Mouse (Mus musculus): ENCODE data around the gene Zfp385c.

Gene Zfp385c

DNA sequence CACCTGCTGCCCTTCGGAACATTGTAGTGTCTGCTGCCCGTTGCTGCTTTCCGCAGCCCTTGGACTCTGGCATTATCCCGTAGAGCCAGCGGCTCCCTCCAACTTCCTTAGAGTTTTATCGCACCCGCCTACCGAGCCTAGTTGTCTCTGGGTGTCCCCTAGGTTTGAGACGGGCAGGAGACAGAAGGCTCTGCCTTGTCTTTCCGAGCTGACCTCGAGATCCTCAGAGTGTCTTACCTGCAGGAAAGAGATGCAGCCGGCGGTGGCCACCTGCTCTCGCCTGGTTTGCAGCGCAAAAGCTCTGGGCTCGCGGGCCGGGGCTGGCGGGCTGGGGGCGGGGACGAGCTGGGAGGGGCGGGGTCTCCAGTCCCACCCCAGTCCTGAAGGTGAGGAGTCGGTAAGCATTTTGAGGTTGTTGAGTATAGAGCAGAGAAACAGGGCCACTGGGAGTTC, at the start of gene Zfp385c:
TSS of gene Zfp385c (minus strand) at position 292 of the 453 bp plus-strand sequence.
- no peak for DNase-seq

DNA sequence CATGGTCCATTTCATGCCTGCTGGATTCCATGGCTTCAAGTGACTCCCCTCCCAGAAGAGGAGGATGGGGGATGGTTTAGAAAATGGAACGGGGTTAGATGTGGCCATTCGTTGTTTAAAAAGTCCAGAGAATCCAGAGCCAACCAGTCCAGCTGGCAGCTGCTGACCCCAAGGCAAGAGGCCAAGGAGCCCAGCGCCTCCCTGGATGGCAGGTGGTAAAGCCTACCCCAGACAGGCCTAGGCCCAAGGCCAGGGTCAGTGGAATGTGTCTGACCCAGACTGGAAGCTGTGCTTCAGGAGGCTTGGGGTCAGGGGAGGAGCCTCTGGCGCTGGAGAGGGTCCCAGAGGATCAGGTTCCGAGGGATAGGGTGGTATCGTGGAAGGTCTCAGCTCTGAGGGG, 49.1 kb upstream of the Zfp385c start:
- DNase-seq = no peak

DNA sequence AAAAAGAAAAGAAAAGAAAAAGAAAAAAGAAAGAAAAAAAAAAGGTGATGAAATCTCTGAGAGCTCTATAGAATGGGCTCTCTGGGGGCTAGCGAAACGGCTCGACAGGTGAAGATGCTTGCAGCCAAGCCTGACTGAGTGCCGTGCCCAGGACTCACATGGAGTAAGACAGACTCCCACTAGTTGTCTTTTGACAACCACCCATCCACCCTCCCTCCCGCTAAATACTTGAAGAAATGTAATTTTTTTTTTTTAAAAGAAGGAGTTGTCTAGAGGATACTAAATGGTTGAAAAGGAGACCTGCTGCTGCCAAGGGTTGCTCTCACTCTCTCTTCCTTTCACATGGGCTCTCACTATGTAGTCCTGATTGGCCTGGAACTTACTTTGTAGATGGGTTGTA, 46.5 kb upstream of the Zfp385c start:
- DNase-seq = no peak

DNA sequence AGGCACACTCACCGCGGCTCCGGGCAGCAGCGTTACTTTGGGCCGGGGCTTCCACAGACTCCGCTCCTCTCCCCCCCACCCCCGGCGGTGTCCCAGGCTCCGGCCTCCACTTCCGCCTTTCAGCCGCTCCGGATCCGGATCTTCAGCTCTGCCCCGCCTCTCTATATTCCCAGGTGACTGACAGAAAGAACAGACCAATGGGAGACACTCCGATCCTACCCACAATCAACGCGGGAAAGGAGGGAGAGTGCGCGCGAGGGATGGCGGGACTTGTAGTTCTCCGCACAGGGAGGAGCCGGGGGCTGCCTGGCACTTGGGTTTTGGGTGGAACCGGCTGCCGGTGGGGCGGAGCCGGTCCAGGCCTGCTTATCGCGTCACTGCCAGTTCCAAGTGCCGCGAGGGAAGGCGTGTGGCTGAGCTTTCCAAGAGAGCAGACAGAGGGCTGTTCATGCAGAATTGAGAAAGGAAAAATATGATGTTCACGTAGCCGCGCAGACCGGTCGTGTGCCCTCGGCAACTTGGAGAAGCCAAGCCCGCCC, 45.9 kb upstream of the Zfp385c start, which contains the start of gene Rab5c:
TSS of gene Rab5c (minus strand) at position 150 of the 539 bp plus-strand sequence.
- DNase-seq = peak; percentile 100

DNA sequence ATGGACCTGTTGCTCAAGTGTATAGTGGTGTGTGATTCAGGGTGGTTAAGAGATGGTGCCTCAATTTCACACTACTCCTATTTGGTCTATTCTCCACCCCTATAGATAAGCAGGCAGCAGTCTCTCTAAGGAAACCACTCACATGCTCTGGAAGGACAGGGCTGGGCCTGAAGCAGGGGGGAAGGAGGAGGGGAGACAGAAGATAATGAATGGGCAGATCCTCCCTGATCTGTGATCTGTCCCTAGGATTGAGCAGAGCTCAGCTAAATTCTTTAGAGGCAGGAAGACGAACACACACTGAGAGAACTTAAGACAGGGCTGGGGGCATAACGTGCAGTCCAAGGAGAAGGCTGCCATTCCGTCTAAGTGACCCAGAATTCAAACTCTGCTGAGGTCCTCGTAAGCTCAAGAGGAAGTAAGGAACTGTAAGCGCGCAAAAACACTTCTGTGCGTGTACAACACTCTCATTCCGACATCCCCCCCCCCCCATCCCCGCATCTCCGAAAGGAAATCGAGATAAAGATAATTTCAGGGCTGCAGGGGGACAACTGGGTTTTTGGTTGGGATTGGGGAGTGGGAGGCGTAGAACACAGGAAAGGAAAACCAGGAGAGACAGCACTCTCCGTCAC, 45.0 kb upstream of the Zfp385c start:
- DNase-seq = no peak

DNA sequence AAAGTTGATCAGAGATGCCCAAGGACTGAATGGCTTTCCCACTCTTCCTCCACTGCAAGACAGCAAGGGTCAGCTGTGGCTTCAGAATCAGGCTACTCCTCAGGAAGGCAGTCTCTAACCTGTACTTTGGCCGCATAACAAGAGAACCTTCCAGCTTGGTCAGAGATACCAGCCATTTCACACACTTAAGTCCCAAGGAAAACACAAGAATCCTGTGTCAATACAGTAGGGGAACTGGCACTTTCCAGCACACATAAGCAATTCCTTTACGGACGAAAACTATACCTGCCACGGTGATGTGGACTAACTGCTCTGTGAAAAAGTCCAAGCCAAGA, 44.5 kb upstream of the Zfp385c start:
- no peak for DNase-seq

DNA sequence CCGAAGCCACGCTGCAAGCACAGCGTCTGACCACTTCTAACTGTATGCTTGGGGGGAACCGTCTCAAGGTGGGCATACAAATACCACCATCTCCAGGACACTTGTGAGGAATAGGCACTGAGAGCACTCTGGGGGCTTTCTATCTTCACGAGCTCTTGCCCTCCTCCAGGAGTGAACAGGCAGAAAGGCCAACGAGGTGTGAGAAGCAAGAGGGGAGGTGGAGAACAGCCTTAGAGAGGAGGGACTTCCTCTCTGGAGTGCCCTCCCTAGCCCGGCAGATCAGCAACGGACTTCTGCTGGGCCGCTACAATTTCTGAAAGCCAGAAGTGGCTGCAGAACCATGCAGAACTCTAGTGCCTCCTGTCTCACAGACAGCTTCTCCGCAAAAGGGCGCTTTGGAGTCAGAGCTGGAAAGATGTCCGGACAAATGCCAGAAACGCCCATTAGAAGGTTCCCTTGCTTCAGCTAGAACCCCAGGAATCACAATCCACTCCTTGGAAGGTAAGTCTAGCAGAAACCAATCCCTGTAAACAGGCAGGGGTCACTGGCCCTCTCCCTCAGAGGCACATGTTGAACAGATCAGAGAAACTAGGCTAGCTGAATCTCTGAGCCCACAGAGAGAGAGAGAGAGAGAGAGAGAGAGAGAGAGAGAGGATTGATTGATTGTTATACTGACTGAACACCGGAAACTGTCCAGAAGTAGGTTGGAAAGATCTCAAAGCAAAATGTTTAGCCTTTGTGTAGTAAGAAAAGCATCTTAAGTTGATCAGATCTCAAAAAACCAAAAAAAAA, 43.9 kb upstream of the Zfp385c start:
- no peak for DNase-seq

DNA sequence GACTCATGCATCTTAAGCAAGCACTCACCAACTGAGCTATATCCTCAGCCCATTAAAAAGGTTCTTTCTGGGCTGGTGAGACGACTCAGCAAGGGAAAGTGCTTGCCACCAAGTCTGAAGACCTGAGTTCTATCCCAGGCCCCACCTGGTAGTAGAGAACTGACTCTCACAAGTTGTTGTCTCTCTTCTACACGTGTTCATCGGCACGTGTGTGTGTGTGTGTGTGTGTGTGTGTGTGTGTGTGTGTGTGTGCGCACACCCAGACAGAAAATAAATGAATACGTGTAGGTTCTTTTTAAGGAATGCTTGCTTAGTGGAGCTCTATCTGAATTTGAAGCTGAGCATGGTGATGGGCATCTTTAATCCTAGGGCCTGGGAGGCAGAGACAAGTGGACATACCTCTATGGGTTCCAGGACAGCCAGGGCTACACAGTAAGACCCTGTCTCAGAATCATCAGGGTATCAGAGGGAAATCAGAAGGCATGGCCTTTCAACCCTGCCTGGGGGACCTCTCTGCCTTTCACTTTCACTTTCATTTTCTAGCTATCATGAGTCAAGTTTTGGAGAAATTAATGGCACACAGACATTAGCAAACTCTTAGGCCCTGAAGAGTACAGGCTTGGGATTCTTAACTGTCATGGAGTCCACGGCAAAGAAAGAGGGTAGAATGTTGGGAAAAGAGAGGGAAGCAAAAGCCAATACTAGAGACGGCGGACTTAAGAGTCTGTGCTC, 43.0 kb upstream of the Zfp385c start:
- DNase-seq = no peak

DNA sequence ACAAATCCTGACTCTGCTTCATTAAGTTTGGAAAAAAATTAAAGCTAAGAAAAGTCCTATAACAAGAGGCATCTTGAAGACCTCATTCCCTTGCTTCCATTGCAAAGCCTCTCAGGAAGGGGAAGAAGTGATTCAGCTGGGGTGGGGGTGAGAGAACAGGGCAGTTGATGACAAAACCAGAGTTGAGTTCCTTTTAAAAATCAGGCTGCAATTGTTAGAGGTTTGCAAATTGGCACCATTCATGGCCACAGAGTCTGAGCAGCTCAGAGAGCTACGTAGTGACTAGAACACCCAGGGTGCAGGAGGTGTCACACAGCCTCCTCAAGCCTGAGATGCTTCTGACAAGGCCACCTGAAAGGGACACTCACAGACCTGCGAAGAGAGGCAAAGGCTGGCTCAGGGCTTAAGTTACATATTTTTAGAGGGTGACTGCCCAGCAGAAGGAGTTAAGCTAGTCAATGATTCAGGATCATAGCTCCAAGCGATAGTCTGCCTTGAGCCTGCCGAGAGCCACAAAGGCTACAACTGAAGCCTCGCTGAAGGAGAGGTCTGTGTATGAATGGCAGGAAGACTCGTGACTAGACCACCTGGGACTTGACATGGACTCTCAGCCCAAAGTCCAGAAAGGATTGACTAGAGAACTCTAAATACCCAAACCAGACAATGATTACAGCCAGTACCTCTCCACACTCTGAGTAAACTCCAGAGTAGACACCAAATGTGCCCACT, 38.4 kb upstream of the Zfp385c start:
- DNase-seq = peak; percentile 38

DNA sequence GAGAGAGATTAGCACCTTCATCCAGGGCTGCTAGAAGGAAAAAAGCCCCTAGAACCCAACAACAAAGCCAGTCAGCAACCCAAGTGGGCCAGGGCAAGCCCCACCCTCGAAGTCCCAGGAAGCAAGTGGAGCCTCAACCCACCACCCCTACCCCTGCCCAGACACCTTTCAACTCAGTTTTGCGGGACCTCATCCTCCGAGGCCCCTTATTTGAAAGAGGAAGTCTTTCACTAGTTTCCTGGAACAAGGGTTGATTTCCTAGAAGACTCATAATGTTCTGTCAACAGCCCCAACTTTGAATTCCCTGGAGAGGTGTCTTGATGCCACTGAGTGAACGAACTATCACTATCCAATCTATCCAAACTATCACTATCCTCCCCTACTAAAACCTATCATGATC, 37.7 kb upstream of the Zfp385c start:
- no peak for DNase-seq

DNA sequence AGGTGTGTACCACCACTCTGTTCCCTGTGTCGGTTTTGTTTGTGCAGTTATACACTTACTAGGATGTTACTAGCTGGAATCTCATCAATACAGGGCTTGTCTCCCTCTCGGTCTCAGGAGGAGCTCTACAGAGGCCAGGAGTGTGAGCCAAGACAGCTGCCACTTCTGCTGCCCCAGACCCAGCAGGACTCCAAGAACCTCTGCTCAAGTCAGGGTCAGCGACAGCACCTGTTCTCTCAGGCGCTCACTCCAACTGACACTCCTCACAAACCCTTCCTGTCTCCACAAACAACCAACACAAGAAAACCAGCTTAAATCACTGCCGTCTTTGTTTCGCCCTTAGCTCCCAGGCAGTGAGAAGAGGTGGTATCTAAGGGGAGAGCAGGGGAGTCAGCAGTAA, 36.3 kb upstream of the Zfp385c start:
- no peak for DNase-seq

DNA sequence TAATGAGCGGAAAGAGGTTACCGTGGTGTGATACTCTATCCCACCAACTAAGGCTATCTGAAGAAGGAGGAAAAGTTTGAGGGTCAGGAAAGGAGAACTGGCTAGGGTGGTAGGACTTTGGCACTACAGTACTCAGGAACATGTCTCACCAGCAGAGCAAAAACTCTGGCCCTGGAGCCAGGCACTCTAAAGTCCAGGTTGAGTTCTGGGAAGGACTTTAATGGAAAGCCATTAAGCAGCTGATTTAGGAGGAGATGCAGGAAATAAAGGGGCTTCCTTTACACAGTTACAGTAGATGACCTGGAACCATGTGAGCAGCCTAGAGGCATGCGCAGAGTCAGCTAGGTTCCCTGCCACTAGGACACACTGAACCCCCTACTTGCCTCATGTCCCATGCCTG, 34.9 kb upstream of the Zfp385c start:
- no peak for DNase-seq

DNA sequence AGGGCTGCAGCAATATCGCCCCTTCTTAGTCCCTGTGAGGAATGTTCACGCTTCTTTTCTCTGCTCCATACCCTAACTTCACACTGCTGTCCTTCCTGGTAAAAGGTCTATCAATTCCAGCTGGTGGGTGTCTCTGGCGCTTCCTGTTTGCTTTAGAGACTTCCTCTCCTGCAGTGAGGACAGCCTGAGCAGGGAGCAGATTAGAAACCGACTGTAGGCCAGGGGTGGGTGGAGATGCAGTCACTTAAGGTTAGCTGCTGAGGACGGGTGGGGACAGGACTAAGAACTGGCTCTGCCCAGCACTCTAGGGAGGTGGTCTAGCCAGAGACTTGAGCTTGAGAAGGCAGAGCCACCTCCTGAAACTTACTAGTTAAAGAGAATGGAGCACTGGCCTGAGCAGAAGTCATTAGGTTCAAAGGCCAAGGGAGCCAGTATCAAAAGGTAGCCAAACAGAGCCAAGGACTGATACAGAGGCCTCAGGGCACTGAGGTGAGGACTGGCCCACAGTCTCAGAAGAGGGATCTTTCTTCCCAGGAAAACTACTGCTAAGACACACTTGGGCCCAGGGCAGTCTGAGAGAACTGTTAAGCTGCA, 32.8 kb upstream of the Zfp385c start:
- peak; percentile 82 for DNase-seq

DNA sequence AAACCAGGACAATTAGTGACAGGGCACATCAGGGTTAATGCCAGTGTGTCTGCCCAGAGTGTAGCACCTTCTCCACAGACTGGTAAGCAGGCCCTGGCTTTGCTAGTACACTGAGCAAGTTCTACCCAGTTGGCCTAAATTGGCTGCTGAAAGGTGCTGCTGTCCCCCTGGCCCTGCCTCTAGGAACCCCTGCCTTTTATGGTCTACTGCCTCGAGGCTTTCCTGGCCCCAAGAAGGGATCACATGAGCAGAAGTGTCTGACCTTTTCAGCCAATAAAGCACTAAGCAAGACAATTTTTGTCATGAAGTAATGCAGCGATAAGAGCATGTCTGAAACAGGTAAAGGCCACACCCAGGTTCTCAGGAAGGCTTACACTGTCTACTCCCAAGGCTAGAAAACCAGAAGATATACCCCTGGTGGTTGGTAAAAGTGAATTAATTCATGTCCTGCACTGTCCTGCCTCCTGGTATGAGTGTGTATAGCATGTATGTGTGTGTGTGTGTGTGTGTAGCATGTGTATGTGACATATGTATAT, 30.3 kb upstream of the Zfp385c start:
- no peak for DNase-seq

DNA sequence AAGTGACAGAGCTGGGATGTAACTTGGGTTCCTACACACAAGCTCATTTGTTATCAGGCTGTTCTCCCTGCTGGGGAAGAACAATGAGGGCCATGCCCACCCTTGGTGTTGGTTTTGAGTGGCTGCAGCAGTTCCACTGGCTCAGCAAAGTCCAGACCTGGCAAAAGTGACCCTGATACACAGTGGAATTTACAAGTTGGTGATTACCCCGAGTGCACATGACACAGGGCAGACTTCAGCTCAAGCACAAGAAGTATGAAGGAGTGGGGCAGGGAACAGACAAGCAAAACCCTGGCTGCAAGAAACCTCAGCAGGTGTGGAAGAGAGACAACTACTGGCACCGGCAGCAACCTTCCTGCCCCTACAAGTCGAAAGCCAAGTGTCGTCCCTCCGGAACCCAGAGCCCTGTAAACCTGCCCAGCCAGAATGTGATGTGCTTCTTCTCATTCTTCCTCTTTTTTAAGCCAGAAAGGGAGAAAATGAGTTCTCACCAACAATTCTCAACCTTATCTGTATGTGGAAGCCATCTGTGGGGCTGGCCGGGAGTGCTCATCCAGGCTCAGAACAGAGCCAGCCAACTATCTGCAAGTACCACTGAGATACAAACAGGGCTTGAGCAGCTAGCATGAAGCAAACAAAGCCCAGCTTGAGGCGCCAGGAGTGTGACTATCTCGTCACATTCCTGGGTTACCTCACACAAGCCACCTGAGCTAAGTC, 29.7 kb upstream of the Zfp385c start:
- DNase-seq = no peak

DNA sequence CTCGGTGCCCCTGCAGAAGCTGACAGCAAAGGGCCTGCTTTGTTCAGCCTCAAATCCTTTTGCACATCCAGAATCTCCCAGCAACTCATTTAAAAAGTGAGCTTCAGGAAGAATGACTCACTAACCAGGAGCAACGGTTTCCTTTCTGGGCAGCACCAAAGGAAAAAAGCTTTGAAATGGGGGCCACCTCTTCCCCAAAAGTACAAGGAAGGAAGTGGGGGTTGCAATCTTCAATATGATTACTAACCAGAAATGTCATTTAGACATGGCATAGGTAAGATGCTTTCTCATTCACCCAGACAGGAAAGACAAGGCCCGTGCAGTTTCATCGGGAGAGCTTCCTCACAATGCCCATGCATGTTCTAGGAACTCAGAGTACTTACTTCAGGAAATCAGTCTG, 29.0 kb upstream of the Zfp385c start:
- DNase-seq = peak; percentile 27

DNA sequence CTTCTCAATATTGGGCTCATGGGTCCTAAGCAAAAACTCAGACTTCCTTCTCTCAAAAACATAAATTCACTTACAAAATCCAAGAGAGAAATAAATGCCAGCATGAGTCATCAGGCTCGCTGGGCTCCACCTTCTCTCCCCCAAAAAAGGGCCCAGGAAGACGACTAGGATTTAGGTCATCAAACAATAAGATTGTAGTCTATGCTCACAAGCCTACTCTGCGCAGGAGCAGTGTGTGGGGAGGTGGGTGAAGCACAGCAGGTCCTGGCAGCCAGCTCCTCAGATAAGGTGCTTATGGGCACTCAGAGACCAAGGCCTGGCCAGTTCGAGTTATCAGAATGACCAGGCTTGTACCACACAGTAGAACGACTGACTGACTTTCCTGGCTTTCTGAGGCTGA, 28.1 kb upstream of the Zfp385c start:
- no peak for DNase-seq

DNA sequence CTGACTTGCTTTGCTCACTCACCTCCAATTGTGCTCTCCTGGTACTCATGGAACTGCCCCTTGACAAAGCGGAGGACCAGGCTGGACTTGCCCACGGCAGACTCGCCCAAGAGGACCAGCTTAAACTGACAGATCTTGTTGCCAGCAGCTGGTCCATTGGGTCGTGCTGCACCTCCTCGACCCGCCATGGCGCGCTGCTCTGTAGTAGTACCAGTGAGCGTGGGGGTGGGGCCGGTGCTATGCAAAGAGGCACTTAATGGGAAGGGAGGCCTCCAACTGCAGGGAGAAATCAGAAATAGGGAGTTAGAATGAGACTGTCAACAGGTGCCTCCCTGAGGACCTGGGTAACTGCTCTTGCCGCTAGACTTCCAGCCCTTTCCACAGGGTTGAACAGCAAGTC, 27.6 kb upstream of the Zfp385c start:
- DNase-seq = peak; percentile 58

DNA sequence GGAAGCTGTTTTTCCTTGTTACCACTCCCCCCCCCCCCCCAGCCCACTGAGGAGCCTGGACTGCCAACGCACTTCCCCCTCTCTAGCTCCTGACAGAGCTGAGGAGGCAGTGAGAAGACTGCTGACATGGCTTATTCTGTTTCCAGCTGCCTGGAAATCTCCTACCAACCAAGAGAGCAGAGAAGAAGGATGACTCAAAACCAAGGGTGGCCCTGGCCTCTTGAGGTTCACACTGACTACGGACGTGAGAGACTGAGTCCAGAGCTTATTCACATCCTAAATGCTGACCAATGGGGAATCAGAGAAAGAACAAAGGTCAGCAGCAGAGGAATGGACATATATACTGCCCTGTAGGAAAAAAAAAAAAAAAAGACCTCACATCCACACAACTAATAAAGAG, 27.1 kb upstream of the Zfp385c start:
- DNase-seq = no peak

DNA sequence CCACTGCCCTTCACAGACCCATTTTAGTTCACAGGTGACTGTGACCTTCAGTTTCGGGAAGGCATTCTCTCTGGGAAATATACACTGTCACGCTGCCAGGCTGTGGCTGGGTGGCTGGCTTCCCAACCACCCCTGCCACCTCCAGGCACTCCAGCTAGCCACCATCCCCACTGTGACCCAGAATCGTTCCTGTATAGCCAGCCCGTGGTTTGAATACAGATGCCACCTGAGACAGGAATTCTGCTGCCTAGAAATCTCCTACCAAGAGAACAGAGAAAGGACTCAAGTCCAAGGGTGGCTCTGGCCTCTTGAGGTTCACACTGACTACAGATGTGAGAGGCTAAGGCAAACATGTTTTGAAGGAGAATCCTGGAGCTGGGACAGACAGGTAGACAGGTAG, 26.6 kb upstream of the Zfp385c start:
- no peak for DNase-seq

DNA sequence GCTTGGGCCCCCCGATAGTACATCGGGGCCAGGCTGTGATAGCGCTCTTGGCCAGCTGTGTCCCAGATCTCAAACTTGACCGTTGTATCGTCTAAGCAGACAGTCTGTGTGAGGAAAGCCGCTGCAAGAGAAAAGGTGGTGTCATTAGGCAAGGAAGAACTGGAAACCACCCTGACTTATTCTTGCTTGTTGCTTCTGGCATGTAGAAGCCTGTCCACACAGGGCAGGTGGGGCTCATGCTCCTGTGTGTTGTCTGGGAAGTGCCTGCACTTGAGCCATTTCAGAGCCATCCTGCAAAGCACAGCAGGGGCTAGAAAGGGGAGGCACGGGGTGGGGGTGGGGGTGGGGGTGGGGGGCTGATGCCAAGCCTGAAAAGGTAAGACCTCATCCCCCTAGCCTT, 26.2 kb upstream of the Zfp385c start:
- no peak for DNase-seq

DNA sequence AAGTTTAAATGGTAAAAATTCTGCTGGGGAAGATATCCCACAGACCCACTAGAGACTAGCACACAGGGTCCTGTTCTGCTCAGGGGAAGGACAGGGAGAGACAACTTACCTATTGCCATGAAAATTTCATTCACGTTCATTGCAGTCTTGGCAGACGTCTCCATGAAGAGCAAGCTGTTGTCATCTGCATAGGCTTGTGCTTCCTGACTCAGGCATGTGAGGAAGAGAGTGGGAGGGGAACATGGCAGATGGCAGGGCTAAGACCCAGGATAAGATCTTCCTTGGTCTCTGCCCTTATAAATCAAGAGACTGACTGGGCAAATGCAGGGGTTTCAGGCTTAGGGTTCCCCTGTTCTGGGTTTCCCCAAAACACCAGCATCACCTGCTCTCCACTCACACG, 24.4 kb upstream of the Zfp385c start:
- no peak for DNase-seq
